Mouse (Mus musculus): Measurements from ENCODE around the gene Rcn3. TPM values are rescaled to one million over a fixed set of nuclear protein-coding genes. Genes with fewer than 3 reads are reported as not detected.

Rcn3 gene
- total RNA-seq, 4 experiments from 2014 or later, result 33.1 to 51.0 (median 37.1) TPM

- DNase-seq, result no peak
These were observed 44.5 kb downstream of the Rcn3 start for GRCm38 (mm10) chr7:45047491-45047890.

DNA sequence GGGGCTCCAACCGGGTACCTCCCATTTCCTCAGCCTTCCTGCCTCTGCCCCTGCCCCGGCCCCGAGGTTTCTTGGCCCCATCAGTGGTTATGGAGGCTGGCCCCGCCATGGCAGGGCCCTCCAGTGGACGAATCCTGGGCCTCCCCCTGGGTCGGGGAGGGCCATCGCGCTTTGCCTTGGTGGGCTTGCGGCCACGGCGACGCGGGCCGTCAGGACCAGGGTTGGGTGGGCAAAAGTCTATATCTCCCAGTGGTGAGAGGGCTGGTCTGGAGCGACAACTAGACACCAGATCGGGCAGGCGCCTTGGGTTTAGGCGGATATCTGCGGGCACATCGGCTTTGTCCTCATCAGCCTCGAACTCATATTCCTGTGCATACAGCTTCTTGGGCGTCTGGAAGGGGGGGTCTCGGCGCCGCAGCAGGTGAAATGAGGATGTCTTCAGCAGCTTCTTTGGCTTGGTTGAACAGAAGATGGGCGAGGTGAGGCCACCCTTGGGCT is 45.1 kb downstream of the Rcn3 start:
- DNase-seq, result no peak

GRCm38 (mm10) chr7:45045741-45046140 is 46.3 kb downstream of the Rcn3 start:
- no peak for DNase-seq

GRCm38 (mm10) chr7:45043307-45043706 is 48.7 kb downstream of the Rcn3 start:
- DNase-seq, result no peak

- DNase-seq, result no peak
These were observed 51.2 kb downstream of the Rcn3 start for GRCm38 (mm10) chr7:45040851-45041250.

GRCm38 (mm10) chr7:45038411-45038810 is 53.6 kb downstream of the Rcn3 start:
- no peak for DNase-seq

DNA sequence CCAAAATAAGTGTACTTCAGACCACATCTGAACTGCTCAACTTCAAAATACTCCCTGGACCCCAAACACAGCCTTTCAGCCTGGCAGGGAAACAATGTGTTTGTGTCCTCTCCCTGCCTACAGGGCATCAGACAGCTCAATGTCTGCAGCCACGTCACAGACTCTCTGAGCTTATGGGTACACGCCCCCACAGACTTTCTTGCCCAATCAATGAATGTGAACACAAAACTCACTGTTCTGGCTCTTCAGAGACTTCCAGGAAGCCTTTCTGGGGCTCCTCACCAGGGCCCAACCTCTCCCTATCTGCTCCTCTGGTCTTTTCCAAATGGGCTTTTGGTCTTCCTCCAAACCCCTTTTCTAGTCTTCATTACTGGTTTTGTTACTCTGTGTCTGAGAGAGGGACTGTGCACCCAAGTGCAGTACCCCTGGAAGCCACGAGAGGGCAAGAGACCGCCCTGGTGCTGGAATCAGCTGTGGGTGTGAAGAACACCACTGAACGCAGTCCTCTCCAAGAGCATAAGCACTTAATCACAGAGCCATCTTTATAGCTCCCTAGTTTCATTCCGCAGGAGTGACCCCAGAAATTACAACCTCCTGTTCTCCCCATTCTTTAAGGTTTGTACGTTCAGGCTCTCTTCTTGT is 54.2 kb downstream of the Rcn3 start:
- no peak for DNase-seq

- no peak for DNase-seq
These were observed 55.3 kb downstream of the Rcn3 start for GRCm38 (mm10) chr7:45036702-45037101.

GRCm38 (mm10) chr7:45035631-45036030 is 56.4 kb downstream of the Rcn3 start:
- DNase-seq, result no peak

DNA sequence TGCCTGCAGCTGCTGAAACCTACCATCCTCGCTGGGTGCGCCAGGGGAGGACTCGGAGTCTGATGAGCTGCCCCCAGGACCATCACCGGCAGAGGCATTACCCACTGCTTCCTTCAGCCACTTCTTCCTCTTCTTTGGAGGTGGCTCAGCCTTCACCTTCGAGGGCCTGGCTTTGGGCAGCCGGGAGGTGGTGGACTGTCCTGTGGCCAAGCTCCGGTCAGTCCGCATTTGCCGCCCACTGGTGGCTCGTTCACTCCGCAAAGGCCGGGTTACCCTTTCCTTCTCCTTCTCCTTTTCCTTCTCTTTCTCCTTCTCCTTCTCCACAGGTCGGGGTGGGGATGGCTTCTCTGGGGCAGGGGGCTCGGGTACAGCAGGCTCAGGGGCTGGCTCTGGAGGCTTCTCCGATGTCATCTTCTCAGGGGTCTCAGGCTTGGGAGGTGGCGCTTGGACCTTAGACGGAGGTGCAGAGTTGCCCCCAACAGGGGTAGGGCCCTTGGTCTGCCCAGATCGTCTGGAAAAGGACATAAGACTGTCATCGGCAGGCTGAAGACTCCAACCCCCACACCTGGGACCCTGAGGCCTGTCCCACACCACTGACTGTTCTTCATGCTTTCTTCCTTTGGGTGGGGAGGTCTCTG is 58.2 kb downstream of the Rcn3 start:
- DNase-seq, result no peak

Small RNA genes lying within 50 kb of the gene (microRNA-seq; reads per million reads assigned to microRNA genes)
- gene Mir150, result 192 to 499 reads per million in 2 experiments
- gene Mir5121, result 12.4 to 33.3 reads per million in 2 experiments

Other genes starting within 250 kb of the Rcn3 start
- gene Akt1s1, start 243.2 kb downstream of the Rcn3 start, total RNA-seq (2022), result 100 to 1,000 TPM; 106 to 137 (median 120) TPM
- 10 to 100 TPM; 69.4 to 94.9 (median 86.1) TPM for gene Tbc1d17, start 243.1 kb downstream of the Rcn3 start, total RNA-seq (2022)
- gene Pnkp, start 235.1 kb downstream of the Rcn3 start, total RNA-seq (2022), result 10 to 100 TPM; 46.6 to 56.6 (median 53.6) TPM
- gene Ptov1, start 222.4 kb downstream of the Rcn3 start, total RNA-seq (2022), result 100 to 1,000 TPM; 273 to 304 (median 292) TPM
- 100 to 1,000 TPM in 2 of 4 experiments, 10 to 100 TPM in 2; 85.0 to 118 (median 96.5) TPM for gene Med25, start 199.5 kb downstream of the Rcn3 start, total RNA-seq (2022)
- gene Fuz, start 196.1 kb downstream of the Rcn3 start, total RNA-seq (2022), result 10 to 100 TPM; 27.2 to 46.8 (median 38.4) TPM
- 100 to 1,000 TPM in 3 of 4 experiments, 10 to 100 TPM in 1; 99.8 to 139 (median 118) TPM for gene Ap2a1, start 162.7 kb downstream of the Rcn3 start, total RNA-seq (2022)
- gene Tsks, start 149.0 kb downstream of the Rcn3 start, total RNA-seq (2022), result not detected
- gene Cpt1c, start 117.4 kb downstream of the Rcn3 start, total RNA-seq (2022), result 10 to 100 TPM; 13.7 to 28.4 (median 20.4) TPM
- 100 to 1,000 TPM; 221 to 296 (median 243) TPM for gene Prmt1, start 105.7 kb downstream of the Rcn3 start, total RNA-seq (2022)
- 100 to 1,000 TPM; 118 to 180 (median 144) TPM for gene Irf3, start 94.6 kb downstream of the Rcn3 start, total RNA-seq (2022)
- gene Bcl2l12, start 93.5 kb downstream of the Rcn3 start, total RNA-seq (2022), result 10 to 100 TPM; 15.9 to 34.1 (median 22.1) TPM
- 100 to 1,000 TPM in 2 of 4 experiments, 10 to 100 TPM in 2; 88.5 to 120 (median 101) TPM for gene Scaf1, start 75.9 kb downstream of the Rcn3 start, total RNA-seq (2022)
- 100 to 1,000 TPM in 3 of 4 experiments, 10 to 100 TPM in 1; 89.6 to 138 (median 129) TPM for gene Rras, start 74.3 kb downstream of the Rcn3 start, total RNA-seq (2022)
- gene Prr12, start 39.3 kb downstream of the Rcn3 start, total RNA-seq (2022), result 10 to 100 TPM; 64.6 to 86.8 (median 70.0) TPM
- 10 to 100 TPM; 57.5 to 81.7 (median 66.6) TPM for gene Nosip, start 29.8 kb downstream of the Rcn3 start, total RNA-seq (2022)
- 10 to 100 TPM; 16.4 to 20.5 (median 17.1) TPM for gene Prrg2, start 29.5 kb downstream of the Rcn3 start, total RNA-seq (2022)
- 100 to 1,000 TPM; 105 to 151 (median 125) TPM for gene Fcgrt, start 11.6 kb upstream of the Rcn3 start, total RNA-seq (2022)
- gene Rps11, start 32.2 kb upstream of the Rcn3 start, total RNA-seq (2022), result 1,000 to 10,000 TPM; 1,085 to 1,250 (median 1,138) TPM
- gene Rpl13a, start 36.5 kb upstream of the Rcn3 start, total RNA-seq (2022), result 1,000 to 10,000 TPM; 1,558 to 1,710 (median 1,647) TPM
- not detected for gene Gm45713, start 44.0 kb upstream of the Rcn3 start, total RNA-seq (2022)
- 10 to 100 TPM; 20.4 to 56.7 (median 39.5) TPM for gene Flt3l, start 44.2 kb upstream of the Rcn3 start, total RNA-seq (2022)
- 10 to 100 TPM; 58.4 to 73.0 (median 68.9) TPM for gene Pih1d1, start 62.1 kb upstream of the Rcn3 start, total RNA-seq (2022)
- gene Aldh16a1, start 62.4 kb upstream of the Rcn3 start, total RNA-seq (2022), result 10 to 100 TPM; 76.3 to 79.7 (median 77.2) TPM
- gene Slc17a7, start 71.7 kb upstream of the Rcn3 start, total RNA-seq (2022), result 1 to 10 TPM in 1 of 4 experiments, under 1 TPM in 3; 0.46 to 1.1 (median 0.65) TPM
- not detected for gene Gfy, start 87.3 kb upstream of the Rcn3 start, total RNA-seq (2022)
- not detected for gene Pth2, start 88.8 kb upstream of the Rcn3 start, total RNA-seq (2022)
- 1 to 10 TPM in 1 of 4 experiments, under 1 TPM in 3; 0.12 to 1.2 (median 0.29) TPM for gene Ccdc155, start 112.7 kb upstream of the Rcn3 start, total RNA-seq (2022)
- gene Dkkl1, start 119.9 kb upstream of the Rcn3 start, total RNA-seq (2022), result not detected
- 10 to 100 TPM; 10.7 to 14.1 (median 12.0) TPM for gene Tead2, start 123.5 kb upstream of the Rcn3 start, total RNA-seq (2022)
- 10 to 100 TPM in 1 of 4 experiments, 1 to 10 TPM in 3; 4.9 to 11.2 (median 7.0) TPM for gene Cd37, start 146.9 kb upstream of the Rcn3 start, total RNA-seq (2022)
- under 1 TPM in 1 of 4 experiments, not detected in 3; 0.37 TPM for gene Slc6a16, start 148.9 kb upstream of the Rcn3 start, total RNA-seq (2022)
- gene Slc6a21, start 185.3 kb upstream of the Rcn3 start, total RNA-seq (2022), result under 1 TPM in 1 of 4 experiments, not detected in 3; 0.26 TPM
- 10 to 100 TPM in 2 of 4 experiments, 1 to 10 TPM in 2; 5.8 to 19.1 (median 10.4) TPM for gene Trpm4, start 241.6 kb upstream of the Rcn3 start, total RNA-seq (2022)
- gene Hrc, start 243.1 kb upstream of the Rcn3 start, total RNA-seq (2022), result under 1 TPM; 0.09 to 0.31 (median 0.26) TPM

Measured in adrenal gland, adult 8-10 months (tissue).